Mouse (Mus musculus) cerebellum, adult 18-20 months (tissue): ENCODE results near the gene Lin28b.
A peak's percentile ranks its signal among the peaks of the same experiment; 100 is the strongest.

Experiments
- DNase-seq, 2 experiments: peaks; one replicate each; pipeline ENCODE4 v3.0.0; 2021

The Lin28b gene

GRCm38 (mm10) chr10:45485761-45486602 is at the start of gene Lin28b:
Gene Lin28b (minus strand): TSS chr10:45486395.
- peak; percentile 25 to 42 for DNase-seq

DNA sequence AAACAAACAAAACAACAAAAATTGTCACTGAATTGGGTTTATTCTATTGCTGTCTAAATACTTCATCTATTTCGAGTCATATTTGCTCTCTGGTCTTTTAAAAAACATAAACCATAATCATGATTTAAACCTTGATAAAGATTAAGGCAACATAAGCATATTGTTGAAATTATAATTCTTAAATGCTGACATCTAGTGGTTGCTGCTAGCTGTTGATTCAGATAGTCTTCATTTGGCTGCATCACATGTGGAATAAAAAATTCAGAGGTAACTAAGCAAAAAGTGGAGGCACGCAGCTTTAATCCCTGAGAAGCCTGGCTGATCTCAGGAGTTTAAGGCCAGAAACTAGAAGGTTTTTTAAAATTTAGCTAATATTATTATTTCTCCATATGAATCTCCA is 25.6 kb upstream of the Lin28b start:
- DNase-seq = no peak

- no peak for DNase-seq
These were observed 24.5 kb upstream of the Lin28b start for GRCm38 (mm10) chr10:45510662-45511061.

GRCm38 (mm10) chr10:45500259-45500658 is 14.1 kb upstream of the Lin28b start:
- DNase-seq = no peak

DNA sequence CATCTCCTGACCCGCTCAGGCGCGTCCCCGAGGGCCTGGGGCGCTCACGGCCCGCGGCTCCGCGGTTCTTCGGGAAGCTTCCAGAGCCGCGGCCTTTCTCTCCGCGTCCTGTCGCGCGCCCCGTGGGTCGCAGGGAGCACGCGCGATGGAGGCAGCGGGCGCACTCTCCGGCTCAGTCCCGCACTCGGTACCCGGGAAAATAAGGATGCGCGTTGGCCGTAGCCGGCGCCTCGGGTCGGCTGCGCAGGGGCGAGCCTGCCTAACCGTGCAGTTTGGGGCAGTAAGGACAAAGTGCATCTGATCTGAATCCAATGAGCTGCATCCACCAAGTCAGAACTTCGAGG is 380 bp upstream of the Lin28b start:
- no peak for DNase-seq

- DNase-seq = peak in 1 of 2 experiments; percentile 2
These were observed 902 bp downstream of the Lin28b start for GRCm38 (mm10) chr10:45485226-45485760.

DNA sequence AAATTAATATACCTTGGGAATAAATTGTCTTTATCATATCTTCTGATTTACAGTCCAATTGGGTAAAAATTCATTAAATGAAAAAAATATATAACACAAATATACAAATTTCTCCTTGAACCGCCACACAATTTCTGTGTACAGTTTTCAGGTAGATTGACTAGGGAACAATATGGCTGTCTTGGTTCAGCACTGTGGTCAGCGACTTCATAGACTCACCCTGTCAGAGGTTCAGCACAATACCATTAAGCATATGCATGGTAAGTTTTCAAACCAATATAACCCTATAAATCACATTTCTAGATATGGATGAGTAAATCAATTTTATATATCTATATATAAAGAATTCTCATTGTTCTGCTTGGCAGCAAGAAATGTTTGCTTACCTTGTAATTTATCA is 3.0 kb downstream of the Lin28b start:
- DNase-seq = no peak

GRCm38 (mm10) chr10:45473663-45474333 is 12.4 kb downstream of the Lin28b start:
- no peak for DNase-seq

DNA sequence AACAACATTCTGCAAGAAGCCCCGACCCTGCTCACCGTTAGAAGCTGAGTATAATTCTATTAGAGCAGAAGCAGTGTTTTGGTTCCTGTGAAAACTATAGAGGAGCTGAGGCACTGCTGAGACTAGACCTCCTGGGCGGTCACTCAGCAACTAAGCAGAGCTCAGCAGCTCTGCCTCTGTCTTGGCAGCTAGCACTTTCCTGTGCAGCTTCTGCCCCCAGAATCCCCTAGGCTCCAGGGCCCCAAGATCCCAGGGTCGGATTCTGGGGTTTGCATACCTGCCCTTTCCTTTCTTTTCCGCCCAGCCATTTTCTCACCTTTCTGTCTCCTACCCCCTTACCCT is 13.1 kb downstream of the Lin28b start:
- no peak for DNase-seq

- no peak for DNase-seq
These were observed 13.6 kb downstream of the Lin28b start for GRCm38 (mm10) chr10:45472431-45473142.

DNA sequence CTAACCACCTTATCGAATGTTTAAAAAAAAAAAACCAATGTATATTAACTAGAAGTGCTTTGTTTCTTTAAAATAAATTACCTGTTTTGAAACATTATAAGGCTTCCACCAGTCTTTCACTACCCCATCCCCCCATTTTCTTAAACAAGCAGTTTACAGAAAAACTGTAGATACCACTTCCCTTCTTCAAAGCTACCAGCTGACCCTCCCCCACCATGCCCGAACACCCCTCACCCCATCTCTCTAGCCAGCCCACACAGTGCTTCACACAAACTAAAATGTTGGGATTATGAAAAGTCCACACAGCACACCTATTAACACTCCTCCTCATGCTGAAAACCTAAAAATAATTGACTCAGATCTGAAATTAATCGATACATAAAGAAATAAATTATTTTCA is 14.9 kb downstream of the Lin28b start:
- no peak for DNase-seq

DNA sequence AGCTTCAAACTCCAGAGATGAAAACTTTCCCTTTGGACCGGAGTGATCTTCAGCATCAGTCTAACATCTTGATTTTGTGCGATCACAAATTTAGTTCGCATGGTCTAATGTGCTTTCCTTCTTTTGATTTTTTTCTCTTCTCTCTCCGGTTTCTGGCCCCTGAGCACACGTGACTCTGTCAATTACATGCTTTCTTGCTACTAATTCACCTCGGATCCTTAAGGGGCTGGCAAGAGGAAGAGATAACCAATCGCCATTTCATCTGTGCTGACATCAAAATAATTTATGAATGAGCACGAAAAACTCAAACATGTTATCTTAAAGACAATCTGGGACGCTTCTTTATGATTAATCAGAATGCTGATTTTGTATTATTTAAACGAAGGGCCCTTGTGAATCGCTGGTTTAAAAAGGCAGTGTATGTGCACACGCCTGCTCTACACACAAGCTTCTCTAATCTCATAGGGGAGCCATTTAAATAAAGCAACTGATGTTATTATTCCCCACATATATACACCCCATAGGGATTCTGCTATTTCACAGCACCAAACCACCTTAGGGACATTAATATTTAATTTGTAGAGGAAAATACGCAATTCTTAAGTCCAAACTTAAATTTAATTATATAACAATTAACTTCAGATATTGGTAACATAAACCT is 16.0 kb downstream of the Lin28b start:
- DNase-seq = no peak

- no peak for DNase-seq
These were observed 16.9 kb downstream of the Lin28b start for GRCm38 (mm10) chr10:45469027-45469996.

- DNase-seq = no peak
These were observed 17.8 kb downstream of the Lin28b start for GRCm38 (mm10) chr10:45468180-45468915.

- DNase-seq = no peak
These were observed 27.6 kb downstream of the Lin28b start for GRCm38 (mm10) chr10:45458637-45459036.

DNA sequence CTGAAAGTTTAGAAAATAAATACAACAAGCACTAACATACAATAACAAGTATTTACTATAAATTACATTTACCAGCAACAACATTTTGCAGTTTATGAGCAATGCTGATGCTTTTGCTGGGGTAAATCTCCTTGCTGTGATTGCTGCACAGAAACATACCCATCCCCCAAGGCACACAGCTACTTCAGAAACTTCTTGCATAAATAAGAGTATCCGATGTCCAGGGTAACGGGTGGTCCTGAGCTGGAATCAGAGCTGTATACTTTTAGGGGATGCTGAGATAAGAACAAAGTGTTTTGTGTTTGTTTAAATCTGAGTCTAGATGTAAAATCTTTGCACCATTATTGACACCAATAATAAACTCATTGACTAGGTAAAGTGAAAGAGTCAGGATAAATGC is 28.1 kb downstream of the Lin28b start:
- DNase-seq = no peak

DNA sequence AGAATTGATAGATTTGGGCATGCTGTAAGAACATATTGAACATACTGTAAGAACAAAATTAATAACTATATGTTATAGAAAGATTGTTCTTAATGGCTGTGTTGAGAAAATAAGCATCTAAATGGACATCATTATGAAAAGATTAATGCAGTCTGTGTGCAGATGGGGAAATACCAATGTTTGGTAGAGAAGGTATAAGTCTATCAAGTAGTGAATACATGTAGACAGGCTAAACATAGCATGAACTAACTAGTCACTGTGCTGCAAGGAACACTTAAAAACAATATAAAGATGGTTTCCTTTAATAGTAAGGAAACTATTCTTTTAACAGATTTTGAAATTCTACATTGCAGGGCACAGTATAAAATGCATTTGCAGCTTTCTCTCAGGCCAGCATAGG is 39.6 kb downstream of the Lin28b start:
- no peak for DNase-seq

DNA sequence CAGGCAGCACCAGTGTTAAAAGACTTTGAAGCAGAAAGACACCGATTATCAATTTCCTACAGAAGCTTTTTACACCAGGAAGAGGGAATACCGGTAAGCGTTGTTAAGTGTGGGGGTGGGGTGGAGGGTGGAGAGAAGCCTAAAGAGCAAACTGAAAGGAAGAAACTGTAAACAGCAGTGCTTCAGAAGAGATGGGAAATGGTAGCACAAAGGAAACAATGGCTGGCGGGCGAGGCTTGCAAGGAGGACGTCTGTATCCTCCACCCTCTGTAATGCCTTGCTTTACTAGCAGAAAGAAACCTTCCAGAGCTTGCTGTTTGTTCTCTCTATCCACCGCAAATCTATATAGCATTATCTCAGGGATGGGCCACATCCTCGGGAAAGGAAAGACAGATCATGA is 40.0 kb downstream of the Lin28b start:
- DNase-seq = no peak

DNA sequence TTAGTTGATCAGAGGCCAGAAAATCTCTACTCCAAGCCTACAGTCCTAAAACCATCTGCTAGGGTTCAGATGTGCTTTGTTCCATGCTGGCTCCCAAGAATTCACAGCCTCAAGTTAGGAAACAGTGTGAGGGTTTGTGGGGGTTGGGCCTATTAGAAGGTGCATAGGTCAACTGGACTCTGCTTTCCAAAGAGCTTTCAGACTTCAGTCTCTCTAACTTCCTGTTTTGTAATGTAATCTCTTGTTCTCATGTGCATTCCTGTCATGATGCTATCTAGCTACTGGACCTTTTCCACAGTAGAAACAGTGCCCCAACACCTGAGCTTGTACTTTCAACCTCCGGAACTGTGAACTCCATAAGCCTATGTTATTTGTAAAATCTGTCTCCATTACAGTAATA is 63.8 kb downstream of the Lin28b start:
- DNase-seq = no peak

DNA sequence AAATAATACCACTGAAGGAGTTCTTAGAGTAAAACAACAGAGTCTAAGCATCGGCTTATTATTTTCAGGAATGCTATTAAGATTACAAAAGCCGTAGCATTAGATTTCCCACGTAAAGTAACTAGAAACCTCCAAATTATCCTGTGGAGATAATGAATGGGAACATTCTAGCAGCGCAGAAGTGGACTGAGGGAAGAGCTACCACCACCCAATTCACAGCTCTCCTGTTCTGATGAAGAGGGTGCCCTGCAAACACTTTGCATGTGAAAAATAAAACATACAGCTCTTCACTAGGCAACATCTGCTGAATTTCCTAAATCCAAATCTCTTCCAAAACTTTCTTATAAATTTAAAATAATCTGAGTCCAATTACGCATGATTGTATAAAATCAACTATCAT is 74.1 kb downstream of the Lin28b start:
- no peak for DNase-seq

GRCm38 (mm10) chr10:45411741-45412140 is 74.5 kb downstream of the Lin28b start:
- DNase-seq = no peak
